Mouse (Mus musculus) cerebellum, adult 2 months (tissue): Measurements from ENCODE around the gene Cyp1a2.

Source experiments
- CTCF ChIP-seq: fragments of 200-500 bp; IDR thresholded peaks from 2 replicates; pipeline ENCODE4 v1.5.1; 2011; ENCODE audit warnings: low read depth, mild to moderate bottlenecking, control low read depth, low read length, moderate library complexity, borderline replicate concordance; ENCODE audit not compliant: insufficient read depth
- POLR2A ChIP-seq: fragments of 200-500 bp; IDR thresholded peaks from 2 replicates; pipeline ENCODE4 v1.6.1; 2011; ENCODE audit warnings: low read length, control low read depth, borderline replicate concordance; ENCODE audit not compliant: insufficient read depth

GRCm38 (mm10) chr9:57668277-57668676 is 15.2 kb downstream of the Cyp1a2 start:
- TF ChIP-seq CTCF (no peak), POLR2A (no peak)
